Mouse (Mus musculus) kidney, embryonic 16.5 days (tissue): Measurements from ENCODE around the gene Acss2. TPM values are rescaled to one million over a fixed set of nuclear protein-coding genes. Genes with fewer than 3 reads are reported as not detected.

Experiments
- ATAC-seq: fragments of 200-750 bp; cut with Nextera tagmentation; 2 replicates; pipeline ENCODE4 v1.8.0; 2017; ENCODE audit warnings: moderate TSS enrichment; ENCODE audit not compliant: low FRiP score, low TSS enrichment
- H3K27ac ChIP-seq: fragments of 300-500 bp; sonication (generic); 2 replicates; pipeline ENCODE4 v1.5.1; 2014; ENCODE audit warnings: low read length
- H3K27me3 ChIP-seq: fragments of 300-500 bp; sonication (generic); 2 replicates; pipeline ENCODE4 v1.6.1; 2014; ENCODE audit warnings: low read length, control low read depth, mixed read lengths; ENCODE audit not compliant: insufficient read depth
- H3K36me3 ChIP-seq: fragments of 300-500 bp; sonication (generic); 2 replicates; pipeline ENCODE4 v1.6.1; 2014; ENCODE audit warnings: low read length, control low read depth, mixed read lengths; ENCODE audit not compliant: insufficient read depth
- H3K4me1 ChIP-seq: fragments of 300-500 bp; sonication (generic); 2 replicates; pipeline ENCODE4 v1.6.1; 2014; ENCODE audit warnings: low read length, control low read depth, mixed read lengths; ENCODE audit not compliant: insufficient read depth
- H3K4me2 ChIP-seq: fragments of 300-500 bp; sonication (generic); replicated peaks from 2 replicates; pipeline ENCODE4 v1.6.1; 2014; ENCODE audit warnings: low read depth, low read length
- H3K4me3 ChIP-seq: fragments of 300-500 bp; sonication (generic); 2 replicates; pipeline ENCODE4 v1.5.1; 2014; ENCODE audit warnings: mild to moderate bottlenecking, low read length
- H3K9ac ChIP-seq: fragments of 300-500 bp; sonication (generic); replicated peaks from 2 replicates; pipeline ENCODE4 v1.6.1; 2014; ENCODE audit warnings: low read length
- H3K9me3 ChIP-seq: fragments of 300-500 bp; sonication (generic); 2 replicates; pipeline ENCODE4 v1.6.1; 2016; ENCODE audit warnings: low read length, control low read depth
- WGBS: fragments of 180-500 bp; shearing (Covaris S2); extraction: QIAGEN DNeasy Blood & Tissue Kit; methylation state at CpG from one replicate; pipeline ENCODE4 v1.1.7; 2014; 5-methylcytosine and 5-hydroxymethylcytosine counted together
- polyA plus RNA-seq: library from polyadenylated mRNA; unstranded; fragments of >200 nt; fragmentation: Nextera tagmentation; extraction: Ambion mirVana; gene quantifications from 2 replicates; pipeline ENCODE4 v1.2.1, GENCODE M21; 2015

Gene Acss2
- polyA plus RNA-seq, 1 experiment from 2014 or later, result 16.0 TPM

GRCm38 (mm10) chr2:155622606-155623005 is 104.9 kb downstream of the Acss2 start:
- no peak overlapping the region for H3K4me2 ChIP-seq
- H3K36me3 ChIP-seq, result no peaks in the 10 kb centered on the region
- no peak overlapping the region for H3K27ac ChIP-seq
- no peak overlapping the region for H3K4me3 ChIP-seq
- no peaks in the 10 kb centered on the region for H3K9me3 ChIP-seq
- WGBS, result 29% methylated on average over 11 of the region's 11 CpGs
- peaks cover 3% of the 10 kb centered on the region for H3K27me3 ChIP-seq
- no peak overlapping the region for H3K9ac ChIP-seq
- H3K4me1 ChIP-seq, result no peaks in the 10 kb centered on the region
- ATAC-seq, result no peak

- Histone ChIP-seq H3K36me3 (no peaks in the 10 kb centered on the region), H3K27ac (no peak overlapping the region), H3K4me3 (no peak overlapping the region), H3K9me3 (no peaks in the 10 kb centered on the region), H3K4me1 (peaks cover under 1% of the 10 kb centered on the region), H3K27me3 (peaks cover 12% of the 10 kb centered on the region), H3K4me2 (no peak overlapping the region), H3K9ac (no peak overlapping the region)
- WGBS, result 81% methylated on average over 6 of the region's 6 CpGs
- ATAC-seq, result no peak
Observed at GRCm38 (mm10) chr2:155623996-155624395, 106.2 kb downstream of the Acss2 start.

- 41% methylated on average over 10 of the region's 10 CpGs for WGBS
- H3K27ac ChIP-seq, result no peak overlapping the region
- peaks cover 18% of the 10 kb centered on the region for H3K27me3 ChIP-seq
- no peak overlapping the region for H3K4me3 ChIP-seq
- no peaks in the 10 kb centered on the region for H3K9me3 ChIP-seq
- H3K9ac ChIP-seq, result no peak overlapping the region
- ATAC-seq, result no peak
- H3K36me3 ChIP-seq, result no peaks in the 10 kb centered on the region
- H3K4me1 ChIP-seq, result peaks cover 8% of the 10 kb centered on the region
- no peak overlapping the region for H3K4me2 ChIP-seq
Observed at GRCm38 (mm10) chr2:155624730-155625129, 107.0 kb downstream of the Acss2 start.

- H3K4me2 ChIP-seq, result no peak overlapping the region
- 49% methylated on average over 15 of the region's 15 CpGs for WGBS
- peaks cover 33% of the 10 kb centered on the region for H3K27me3 ChIP-seq
- no peak for ATAC-seq
- H3K4me3 ChIP-seq, result no peak overlapping the region
- no peaks in the 10 kb centered on the region for H3K36me3 ChIP-seq
- no peak overlapping the region for H3K27ac ChIP-seq
- H3K9ac ChIP-seq, result no peak overlapping the region
- no peaks in the 10 kb centered on the region for H3K9me3 ChIP-seq
- H3K4me1 ChIP-seq, result peaks cover 16% of the 10 kb centered on the region
Observed at GRCm38 (mm10) chr2:155626277-155626676, 108.5 kb downstream of the Acss2 start.

GRCm38 (mm10) chr2:155627030-155627738 is 109.4 kb downstream of the Acss2 start:
- no peaks in the 10 kb centered on the region for H3K9me3 ChIP-seq

GRCm38 (mm10) chr2:155628112-155628511 is 110.4 kb downstream of the Acss2 start:
- no peak overlapping the region for H3K9ac ChIP-seq
- H3K27ac ChIP-seq, result no peak overlapping the region
- peaks cover 20% of the 10 kb centered on the region for H3K4me1 ChIP-seq
- peaks cover 3% of the 10 kb centered on the region for H3K36me3 ChIP-seq
- no peak for ATAC-seq
- no peak overlapping the region for H3K4me3 ChIP-seq
- WGBS, result 91% methylated on average over 9 of the region's 9 CpGs
- no peaks in the 10 kb centered on the region for H3K9me3 ChIP-seq
- H3K4me2 ChIP-seq, result no peak overlapping the region
- peaks cover 39% of the 10 kb centered on the region for H3K27me3 ChIP-seq

More at GRCm38 (mm10) chr2:155627030-155627738, 109.4 kb downstream of the Acss2 start:
- WGBS, result 56% methylated on average over 21 of the region's 21 CpGs
- Histone ChIP-seq H3K4me2 (no peak overlapping the region), H3K4me1 (peaks cover 20% of the 10 kb centered on the region), H3K27ac (no peak overlapping the region), H3K27me3 (peaks cover 34% of the 10 kb centered on the region), H3K4me3 (no peak overlapping the region), H3K9ac (no peak overlapping the region), H3K36me3 (no peaks in the 10 kb centered on the region)
- ATAC-seq, result no peak

- Histone ChIP-seq H3K9me3 (no peaks in the 10 kb centered on the region), H3K4me2 (no peak overlapping the region), H3K4me1 (peaks cover 20% of the 10 kb centered on the region), H3K4me3 (no peak overlapping the region), H3K27ac (no peak overlapping the region), H3K27me3 (peaks cover 39% of the 10 kb centered on the region), H3K36me3 (peaks cover 7% of the 10 kb centered on the region), H3K9ac (no peak overlapping the region)
- no peak for ATAC-seq
- 82% methylated on average over 13 of the region's 13 CpGs for WGBS
Observed at GRCm38 (mm10) chr2:155628519-155628918, 110.8 kb downstream of the Acss2 start.

GRCm38 (mm10) chr2:155629231-155629661 is 111.5 kb downstream of the Acss2 start:
- ATAC-seq, result peak; percentile 60
- H3K9ac ChIP-seq, result peak overlapping the region; percentile 55
- peaks cover 39% of the 10 kb centered on the region for H3K27me3 ChIP-seq
- peaks cover 15% of the 10 kb centered on the region for H3K36me3 ChIP-seq
- under 1% methylated on average over 35 of the region's 35 CpGs for WGBS
- no peak overlapping the region for H3K27ac ChIP-seq
- peaks cover 20% of the 10 kb centered on the region for H3K4me1 ChIP-seq
- peak overlapping the region; percentile 45 for H3K4me3 ChIP-seq
- H3K9me3 ChIP-seq, result no peaks in the 10 kb centered on the region
- peak overlapping the region; percentile 70 for H3K4me2 ChIP-seq

- Histone ChIP-seq H3K9me3 (no peaks in the 10 kb centered on the region), H3K4me1 (peaks cover 20% of the 10 kb centered on the region), H3K27me3 (peaks cover 39% of the 10 kb centered on the region), H3K4me2 (no peak overlapping the region), H3K9ac (no peak overlapping the region), H3K4me3 (no peak overlapping the region), H3K27ac (no peak overlapping the region), H3K36me3 (peaks cover 24% of the 10 kb centered on the region)
- no peak for ATAC-seq
- 41% methylated on average over 20 of the region's 20 CpGs for WGBS
Observed at GRCm38 (mm10) chr2:155630153-155630552, 112.4 kb downstream of the Acss2 start.

GRCm38 (mm10) chr2:155630590-155631416 is 113.1 kb downstream of the Acss2 start:
- Histone ChIP-seq H3K27me3 (peaks cover 39% of the 10 kb centered on the region), H3K4me2 (no peak overlapping the region), H3K4me3 (no peak overlapping the region), H3K27ac (no peak overlapping the region), H3K4me1 (peaks cover 20% of the 10 kb centered on the region), H3K36me3 (peaks cover 29% of the 10 kb centered on the region), H3K9ac (no peak overlapping the region), H3K9me3 (no peaks in the 10 kb centered on the region)
- WGBS, result 30% methylated on average over 43 of the region's 43 CpGs
- no peak for ATAC-seq
